Mouse (Mus musculus) brain, embryonic 14.5 days (tissue): Measurements from ENCODE around the gene Pecam1.

ENCODE experiments used
- CTCF ChIP-seq: fragments of 200-500 bp; IDR thresholded peaks from 2 replicates; pipeline ENCODE4 v1.5.1; 2012; ENCODE audit warnings: inconsistent platforms, mild to moderate bottlenecking, moderate library complexity, borderline replicate concordance; ENCODE audit not compliant: insufficient read depth, insufficient read length; ENCODE audit errors: extremely low read depth
- POLR2A ChIP-seq: fragments of 200-500 bp; IDR thresholded peaks from 2 replicates; pipeline ENCODE4 v1.6.1; 2012; ENCODE audit warnings: mild to moderate bottlenecking, inconsistent platforms, borderline replicate concordance; ENCODE audit not compliant: poor library complexity, insufficient read depth, insufficient read length, severe bottlenecking; ENCODE audit errors: extremely low read depth

- TF ChIP-seq POLR2A (no peak), CTCF (no peak)
Observed at GRCm38 (mm10) chr11:106639356-106639692, 111.1 kb downstream of the Pecam1 start.
